Mouse (Mus musculus) liver, adult (tissue): ENCODE data around the gene Ush1g.

Experiments used
- GATA4 ChIP-seq: IDR thresholded peaks from 2 replicates; pipeline ENCODE4 v1.6.1; 2014; ENCODE audit warnings: mild to moderate bottlenecking, low read length; ENCODE audit not compliant: insufficient replicate concordance

Gene Ush1g

GRCm38 (mm10) chr11:115321906-115322693, at the start of gene Ush1g:
TSS of gene Ush1g (minus strand) at chr11:115322041.
- no peak for TF ChIP-seq GATA4

- TF ChIP-seq GATA4, result no peak
These were observed 49.5 kb upstream of the Ush1g start for GRCm38 (mm10) chr11:115371354-115371753.

DNA sequence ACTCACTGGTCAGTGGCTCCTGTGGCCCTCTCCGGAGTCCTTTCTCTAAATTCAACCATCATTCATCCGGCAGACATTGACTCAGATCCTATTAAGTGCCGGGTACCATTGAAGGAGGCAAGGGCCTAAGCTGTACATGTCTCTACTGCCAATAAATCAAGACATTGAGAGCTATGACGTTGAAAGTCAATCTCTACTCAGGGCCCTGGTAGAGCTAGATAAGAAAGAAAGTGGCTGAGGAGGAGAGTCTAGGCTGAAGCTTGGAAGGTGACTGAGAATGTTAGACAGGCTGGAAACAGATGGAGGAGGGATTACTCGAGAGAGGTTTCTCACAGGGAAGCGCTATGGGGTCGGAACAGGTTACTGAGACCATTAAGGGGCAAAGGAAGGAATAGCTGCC, 48.5 kb upstream of the Ush1g start:
- no peak for TF ChIP-seq GATA4

DNA sequence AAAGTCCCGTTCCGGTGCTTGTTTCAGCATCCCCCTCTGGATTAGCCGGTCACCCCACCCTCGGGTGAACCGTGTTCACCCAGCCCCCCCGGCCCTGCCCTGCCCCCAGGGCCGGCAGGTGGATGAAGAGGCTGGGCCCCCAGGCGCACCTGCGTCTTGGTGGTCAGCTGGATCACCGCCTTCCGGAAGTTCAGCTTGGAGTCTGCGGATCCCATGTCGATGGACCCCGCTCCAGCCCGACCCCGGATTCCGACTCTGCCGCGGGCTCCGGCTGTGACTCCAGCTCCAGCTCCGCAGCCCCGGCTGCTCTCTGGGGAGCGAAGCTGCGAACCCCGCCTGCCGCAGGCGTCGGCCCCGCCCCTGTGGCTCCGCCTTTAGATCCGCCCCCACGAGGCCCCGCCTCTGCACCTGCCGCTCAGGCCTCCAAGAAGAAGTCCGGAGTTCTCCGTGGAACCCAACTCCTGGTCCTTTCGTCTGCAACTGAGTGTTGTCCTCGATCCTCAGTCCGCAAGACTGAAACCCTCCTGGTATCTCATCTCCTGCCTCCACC, 45.6 kb upstream of the Ush1g start, which contains the start of gene Hid1:
TSS of gene Hid1 (minus strand) at position 362 of the 550 bp plus-strand sequence.
- no peak for TF ChIP-seq GATA4

GRCm38 (mm10) chr11:115366706-115367394, 45.0 kb upstream of the Ush1g start:
- TF ChIP-seq GATA4, result no peak

DNA sequence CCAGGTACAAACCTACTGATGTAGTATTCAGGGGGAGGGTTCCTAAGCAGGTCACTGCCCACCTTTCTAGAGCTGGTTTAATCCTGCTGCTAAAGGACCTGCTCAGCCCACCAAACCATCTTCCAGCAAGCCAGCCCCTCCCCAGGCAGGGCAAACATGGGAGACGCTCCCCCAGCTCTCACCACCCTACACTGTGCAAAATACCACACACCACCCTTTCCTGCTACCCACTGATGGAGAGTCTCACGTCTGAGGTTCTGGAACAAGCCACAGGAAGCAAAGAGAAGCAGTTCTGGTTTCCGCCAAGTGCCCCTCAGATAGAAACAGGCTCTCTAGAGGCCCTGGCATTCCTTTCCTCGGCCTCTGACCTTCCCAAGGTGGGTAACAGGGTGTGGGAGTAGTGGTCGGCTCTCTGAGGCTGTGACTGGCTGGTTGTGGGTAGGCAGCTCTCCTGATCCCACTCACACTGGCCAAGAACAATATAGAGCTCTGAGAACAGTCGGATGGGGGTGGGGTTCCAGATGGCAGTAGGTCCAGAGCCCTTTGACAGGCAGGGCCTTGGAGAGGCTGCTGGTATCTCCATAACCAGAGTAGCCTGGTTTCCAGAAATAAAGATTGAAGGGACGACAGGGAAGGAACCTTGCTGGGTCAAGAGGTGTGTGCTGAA, 44.3 kb upstream of the Ush1g start:
- no peak for TF ChIP-seq GATA4

GRCm38 (mm10) chr11:115364136-115364535, 42.3 kb upstream of the Ush1g start:
- no peak for TF ChIP-seq GATA4

- no peak for TF ChIP-seq GATA4
These were observed 37.9 kb upstream of the Ush1g start for GRCm38 (mm10) chr11:115359726-115360125.

DNA sequence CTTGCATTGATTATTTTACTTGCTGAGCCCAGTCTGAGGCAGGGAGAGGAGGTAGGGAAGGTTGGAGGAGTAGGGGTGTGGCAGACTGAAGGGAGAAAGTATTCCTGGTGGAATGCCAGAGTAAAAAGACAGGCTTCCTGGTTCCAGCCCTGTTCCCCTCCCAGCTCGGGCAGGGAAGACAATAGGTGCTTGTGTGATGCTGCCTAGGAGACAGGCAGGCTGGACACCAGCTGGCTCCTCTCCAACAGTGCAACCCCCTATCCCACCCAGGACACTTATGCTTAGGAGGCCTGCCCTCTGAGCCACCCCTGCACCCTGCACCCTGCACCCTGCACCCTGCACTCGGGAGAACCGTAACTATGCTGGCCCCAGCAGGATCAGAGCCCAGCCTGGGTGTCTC, 37.5 kb upstream of the Ush1g start:
- TF ChIP-seq GATA4, result no peak

- no peak for TF ChIP-seq GATA4
These were observed 36.6 kb upstream of the Ush1g start for GRCm38 (mm10) chr11:115358468-115358867.

- TF ChIP-seq GATA4, result no peak
These were observed 32.3 kb upstream of the Ush1g start for GRCm38 (mm10) chr11:115354183-115354582.

GRCm38 (mm10) chr11:115353375-115353774, 31.5 kb upstream of the Ush1g start:
- no peak for TF ChIP-seq GATA4

GRCm38 (mm10) chr11:115349976-115350375, 28.1 kb upstream of the Ush1g start:
- TF ChIP-seq GATA4, result no peak

DNA sequence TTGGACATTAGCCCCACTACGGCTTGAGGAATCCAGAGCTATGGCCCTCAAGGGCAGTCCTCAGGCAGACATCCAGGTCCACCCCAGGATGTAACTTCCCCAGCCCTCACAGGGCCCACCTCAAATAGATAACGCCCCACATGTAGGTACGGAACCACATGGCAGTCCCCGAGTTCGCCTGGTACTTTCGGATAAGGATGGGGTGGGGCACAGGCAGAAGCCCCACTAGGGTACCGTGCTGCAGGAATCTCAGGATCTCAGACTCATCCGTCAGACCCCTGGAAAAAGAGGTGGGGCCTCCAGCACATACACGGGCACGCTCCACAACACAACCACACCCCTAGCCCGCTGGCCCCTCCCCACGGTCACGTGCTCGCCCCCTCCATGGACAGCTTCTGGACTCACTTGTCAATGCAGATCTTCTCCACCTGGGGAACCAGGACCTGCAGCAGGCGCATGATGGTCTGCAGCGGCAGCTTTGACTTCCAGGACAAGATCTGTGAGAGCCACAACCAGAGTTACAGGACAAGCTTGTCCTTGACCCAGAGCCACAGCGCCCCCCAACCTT, 26.9 kb upstream of the Ush1g start:
- no peak for TF ChIP-seq GATA4

DNA sequence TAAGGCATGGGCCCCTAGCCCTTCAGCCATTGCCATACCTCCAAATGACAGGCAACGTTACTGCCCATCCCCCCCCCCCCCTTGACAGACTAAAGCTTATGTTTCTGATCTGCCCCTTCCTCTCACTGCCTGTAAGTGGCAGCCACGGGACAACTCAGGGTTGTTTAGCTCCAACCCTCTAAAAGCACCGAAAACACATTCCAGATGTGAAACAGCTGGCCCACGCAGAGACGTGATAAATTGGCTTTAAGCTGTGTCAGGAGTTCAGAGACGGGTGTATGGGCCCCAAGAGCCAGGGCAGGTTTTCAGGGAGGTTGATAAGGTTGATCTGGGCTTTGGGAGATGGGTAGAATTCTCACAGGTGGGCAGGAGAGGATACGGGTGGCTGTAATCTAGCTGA, 23.7 kb upstream of the Ush1g start:
- TF ChIP-seq GATA4, result no peak
